Mouse (Mus musculus) liver, embryonic 15.5 days (tissue): ENCODE results near the gene Ntng1. TPM values are rescaled to one million over a fixed set of nuclear protein-coding genes. Genes with fewer than 3 reads are reported as not detected.

ENCODE experiments used
- ATAC-seq: fragments of 200-750 bp; cut with Nextera tagmentation; 2 replicates; pipeline ENCODE4 v1.8.0; 2017; ENCODE audit warnings: moderate number of reproducible peaks, mild to moderate bottlenecking, moderate library complexity; ENCODE audit not compliant: insufficient read depth
- H3K27ac ChIP-seq: fragments of 300-500 bp; sonication (generic); replicated peaks from 2 replicates; pipeline ENCODE4 v1.5.1; 2015; ENCODE audit warnings: mild to moderate bottlenecking, inconsistent platforms
- H3K27me3 ChIP-seq: fragments of 300-500 bp; sonication (generic); 2 replicates; pipeline ENCODE4 v1.6.1; 2015; ENCODE audit warnings: mild to moderate bottlenecking, inconsistent platforms
- H3K36me3 ChIP-seq: fragments of 300-500 bp; sonication (generic); replicated peaks from 2 replicates; pipeline ENCODE4 v1.6.1; 2015; ENCODE audit warnings: moderate library complexity, mild to moderate bottlenecking, inconsistent platforms
- H3K4me1 ChIP-seq: fragments of 300-500 bp; sonication (generic); replicated peaks from 2 replicates; pipeline ENCODE4 v1.6.1; 2015; ENCODE audit warnings: inconsistent platforms
- H3K4me2 ChIP-seq: fragments of 300-500 bp; sonication (generic); 2 replicates; pipeline ENCODE4 v1.6.1; 2015; ENCODE audit warnings: moderate library complexity, mild to moderate bottlenecking, inconsistent platforms
- H3K4me3 ChIP-seq: fragments of 300-500 bp; sonication (generic); replicated peaks from 2 replicates; pipeline ENCODE4 v1.5.1; 2015; ENCODE audit warnings: mild to moderate bottlenecking, inconsistent platforms
- H3K9ac ChIP-seq: fragments of 300-500 bp; sonication (generic); 2 replicates; pipeline ENCODE4 v1.6.1; 2015; ENCODE audit warnings: moderate library complexity, mild to moderate bottlenecking, inconsistent platforms
- H3K9me3 ChIP-seq: fragments of 300-500 bp; sonication (generic); replicated peaks from 2 replicates; pipeline ENCODE4 v1.6.1; 2016; ENCODE audit warnings: inconsistent platforms
- WGBS: fragments of 180-500 bp; shearing (Covaris S2); methylation state at CpG from one replicate; pipeline ENCODE4 v1.1.7; 2015; ENCODE audit warnings: mixed read lengths; ENCODE audit not compliant: insufficient replicate concordance; 5-methylcytosine and 5-hydroxymethylcytosine counted together
- polyA plus RNA-seq: library from polyadenylated mRNA; unstranded; fragments of >200 nt; fragmentation: Nextera tagmentation; extraction: Ambion mirVana; gene quantifications from 2 replicates; pipeline ENCODE4 v1.2.1, GENCODE M21; 2015

The Ntng1 gene
- polyA plus RNA-seq, 1 experiment from 2014 or later: 0.24 TPM

- Histone ChIP-seq H3K9ac (no peak overlapping the region), H3K9me3 (no peaks in the 10 kb centered on the region)
- no peak for ATAC-seq
These were observed 159.7 kb downstream of the Ntng1 start for GRCm38 (mm10) chr3:109984086-109984485.

DNA sequence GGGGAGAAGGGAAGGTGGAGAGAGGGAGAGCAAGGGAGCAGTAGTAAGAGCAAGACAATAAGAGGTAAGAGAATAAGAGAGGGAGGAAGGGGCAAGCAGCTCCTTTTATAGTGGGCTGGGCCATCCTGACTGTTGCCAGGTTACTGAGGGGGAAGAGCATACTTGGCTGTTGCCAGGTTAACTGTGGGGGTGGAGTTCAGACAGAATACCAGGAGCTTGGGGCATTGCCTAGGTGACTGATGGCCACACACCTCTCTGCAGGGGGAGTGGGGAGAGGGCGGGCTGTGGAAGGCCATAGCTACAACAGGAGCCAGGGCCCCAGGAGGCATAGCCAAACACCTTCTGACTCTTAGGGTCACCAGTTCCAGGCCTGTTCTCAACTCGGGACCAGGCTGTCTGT is 166.2 kb downstream of the Ntng1 start:
- H3K36me3 ChIP-seq: no peaks in the 10 kb centered on the region
- no peak overlapping the region for H3K4me3 ChIP-seq
- H3K9ac ChIP-seq: no peak overlapping the region
- H3K27ac ChIP-seq: no peak overlapping the region
- 45% methylated on average over 2 of the region's 2 CpGs for WGBS
- H3K4me2 ChIP-seq: no peak overlapping the region
- H3K4me1 ChIP-seq: no peaks in the 10 kb centered on the region
- H3K9me3 ChIP-seq: no peaks in the 10 kb centered on the region
- no peak for ATAC-seq
- H3K27me3 ChIP-seq: no peaks in the 10 kb centered on the region

More at GRCm38 (mm10) chr3:109984086-109984485, 159.7 kb downstream of the Ntng1 start:
- Histone ChIP-seq H3K4me2 (no peak overlapping the region), H3K36me3 (no peaks in the 10 kb centered on the region), H3K4me3 (no peak overlapping the region), H3K4me1 (no peaks in the 10 kb centered on the region), H3K27ac (no peak overlapping the region), H3K27me3 (no peaks in the 10 kb centered on the region)
- 55% methylated on average over 2 of the region's 2 CpGs for WGBS

DNA sequence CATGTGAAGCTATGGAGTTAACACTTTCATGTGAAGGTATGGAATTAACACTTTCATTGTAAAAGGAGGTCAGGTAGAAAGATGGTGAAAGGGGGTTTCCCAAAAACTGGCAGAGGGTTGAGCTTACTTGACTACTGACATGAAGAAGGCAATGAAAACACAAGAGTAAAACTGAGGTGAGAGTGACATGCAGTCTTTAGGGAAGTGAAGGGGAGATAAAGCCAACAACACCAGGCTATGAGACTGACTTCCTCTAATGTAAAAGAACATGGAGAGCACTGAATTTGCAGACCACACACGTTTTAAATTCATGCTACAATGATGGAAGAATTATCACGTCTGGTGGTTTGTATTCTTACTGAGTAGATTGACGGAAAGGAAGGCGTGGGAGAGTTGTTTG is 168.7 kb downstream of the Ntng1 start:
- no peak overlapping the region for H3K27ac ChIP-seq
- H3K4me2 ChIP-seq: no peak overlapping the region
- H3K4me1 ChIP-seq: no peaks in the 10 kb centered on the region
- no peak overlapping the region for H3K4me3 ChIP-seq
- H3K9me3 ChIP-seq: no peaks in the 10 kb centered on the region
- 50% methylated on average over 4 of the region's 4 CpGs for WGBS
- H3K27me3 ChIP-seq: no peaks in the 10 kb centered on the region
- H3K9ac ChIP-seq: no peak overlapping the region
- ATAC-seq: no peak
- no peaks in the 10 kb centered on the region for H3K36me3 ChIP-seq

DNA sequence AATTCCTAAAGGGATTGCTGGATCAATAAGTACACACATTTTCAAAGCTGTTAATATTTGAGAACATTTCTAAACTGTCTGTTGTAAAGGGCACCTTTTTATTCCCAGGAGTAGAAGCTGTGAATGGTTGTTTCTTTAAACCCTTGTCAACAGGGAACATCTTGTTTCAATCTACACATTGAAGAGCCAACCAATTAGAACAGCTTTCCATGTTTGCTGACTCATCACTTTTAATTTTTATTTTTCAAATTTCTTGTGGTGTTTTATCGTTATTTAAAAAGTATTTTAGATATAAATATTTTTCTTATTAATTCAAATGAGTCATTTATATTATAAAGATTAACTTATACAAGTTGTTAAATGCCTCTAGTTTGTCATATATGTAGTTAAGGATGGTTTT is 172.3 kb downstream of the Ntng1 start:
- no peak for ATAC-seq
- no peaks in the 10 kb centered on the region for H3K4me1 ChIP-seq
- no peak overlapping the region for H3K4me2 ChIP-seq
- no peak overlapping the region for H3K4me3 ChIP-seq
- H3K36me3 ChIP-seq: no peaks in the 10 kb centered on the region
- no peaks in the 10 kb centered on the region for H3K27me3 ChIP-seq
- H3K27ac ChIP-seq: no peak overlapping the region
- no peaks in the 10 kb centered on the region for H3K9me3 ChIP-seq
- 37% methylated on average over 1 of the region's 1 CpGs for WGBS
- no peak overlapping the region for H3K9ac ChIP-seq

DNA sequence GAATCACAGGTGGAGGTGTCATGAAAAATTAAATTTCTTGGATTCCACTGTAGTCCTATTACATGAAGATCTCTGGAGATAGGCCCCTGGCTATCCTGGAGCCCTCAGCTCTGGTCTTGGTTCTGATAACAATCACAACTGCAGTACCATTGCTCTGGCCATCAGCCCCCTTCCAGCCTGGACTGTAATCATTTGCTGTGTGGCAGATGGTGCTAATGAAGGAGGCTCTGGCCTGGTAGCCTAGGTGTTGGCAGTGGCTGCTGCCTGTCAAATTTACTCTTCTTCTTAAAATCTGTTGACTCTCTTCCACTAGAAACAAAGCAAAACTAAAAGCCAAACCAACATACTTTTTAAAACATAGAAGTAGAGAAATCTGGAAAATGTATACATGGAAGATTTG is 173.6 kb downstream of the Ntng1 start:
- H3K9ac ChIP-seq: no peak overlapping the region
- H3K36me3 ChIP-seq: no peaks in the 10 kb centered on the region
- no peak for ATAC-seq
- no peak overlapping the region for H3K4me3 ChIP-seq
- H3K27me3 ChIP-seq: no peaks in the 10 kb centered on the region
- H3K4me1 ChIP-seq: no peaks in the 10 kb centered on the region
- no peaks in the 10 kb centered on the region for H3K9me3 ChIP-seq
- H3K4me2 ChIP-seq: no peak overlapping the region
- no peak overlapping the region for H3K27ac ChIP-seq

- H3K36me3 ChIP-seq: no peaks in the 10 kb centered on the region
- H3K9me3 ChIP-seq: no peaks in the 10 kb centered on the region
- H3K27me3 ChIP-seq: no peaks in the 10 kb centered on the region
- H3K9ac ChIP-seq: no peak overlapping the region
- no peak for ATAC-seq
- H3K4me1 ChIP-seq: no peaks in the 10 kb centered on the region
- 57% methylated on average over 2 of the region's 2 CpGs for WGBS
- H3K4me3 ChIP-seq: no peak overlapping the region
- no peak overlapping the region for H3K4me2 ChIP-seq
- H3K27ac ChIP-seq: no peak overlapping the region
These were observed 181.2 kb downstream of the Ntng1 start for GRCm38 (mm10) chr3:109962631-109963030.

DNA sequence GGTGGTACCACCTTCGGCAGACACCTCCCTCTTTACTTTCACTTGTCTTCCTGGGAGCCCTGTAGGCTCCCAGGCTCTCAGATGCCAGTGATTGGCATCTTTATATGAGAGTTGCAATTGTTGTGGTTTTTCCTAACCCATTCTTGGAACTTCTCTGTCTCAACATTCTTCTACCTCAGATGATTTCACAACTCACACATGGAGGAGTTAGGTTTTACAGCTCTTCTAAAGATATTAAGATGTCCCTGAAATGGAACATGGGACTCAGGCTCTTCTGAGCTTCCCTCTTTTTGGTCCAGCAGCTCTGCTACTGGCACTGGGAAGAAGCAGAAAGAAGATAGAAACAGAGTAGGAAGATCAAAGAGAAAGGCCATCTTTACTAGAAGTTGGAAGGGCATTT is 200.9 kb downstream of the Ntng1 start:
- no peaks in the 10 kb centered on the region for H3K9me3 ChIP-seq
- no peak overlapping the region for H3K4me3 ChIP-seq
- H3K36me3 ChIP-seq: no peaks in the 10 kb centered on the region
- no peaks in the 10 kb centered on the region for H3K4me1 ChIP-seq
- no peak overlapping the region for H3K4me2 ChIP-seq
- ATAC-seq: no peak
- WGBS: 56% methylated on average over 1 of the region's 1 CpGs
- no peak overlapping the region for H3K27ac ChIP-seq
- no peak overlapping the region for H3K9ac ChIP-seq
- H3K27me3 ChIP-seq: no peaks in the 10 kb centered on the region

GRCm38 (mm10) chr3:109937634-109938033 is 206.2 kb downstream of the Ntng1 start:
- ATAC-seq: no peak
- no peaks in the 10 kb centered on the region for H3K4me1 ChIP-seq
- H3K4me3 ChIP-seq: no peak overlapping the region
- no peak overlapping the region for H3K4me2 ChIP-seq
- no peaks in the 10 kb centered on the region for H3K9me3 ChIP-seq
- WGBS: 73% methylated on average over 2 of the region's 2 CpGs
- H3K27ac ChIP-seq: no peak overlapping the region
- H3K27me3 ChIP-seq: no peaks in the 10 kb centered on the region
- H3K36me3 ChIP-seq: no peaks in the 10 kb centered on the region
- H3K9ac ChIP-seq: no peak overlapping the region

DNA sequence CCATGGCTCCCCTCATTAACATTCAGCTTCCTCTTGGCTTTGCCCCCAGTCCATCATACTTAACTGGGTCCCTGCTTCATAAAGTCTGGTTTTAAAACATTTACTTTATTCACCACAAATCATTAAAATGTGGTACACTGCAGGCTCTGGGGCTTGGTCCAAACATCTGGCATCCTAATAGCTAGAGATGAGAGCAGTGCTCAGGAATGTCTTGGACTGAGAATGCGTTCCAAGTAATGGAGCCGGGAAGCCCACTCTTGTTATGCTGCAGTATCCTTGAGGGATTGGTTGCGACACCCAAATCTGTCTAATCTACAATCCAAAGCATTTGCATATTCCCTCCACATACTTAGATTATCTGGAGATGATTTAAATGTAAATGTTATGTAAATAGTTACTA is 207.5 kb downstream of the Ntng1 start:
- Histone ChIP-seq H3K9ac (no peak overlapping the region), H3K27me3 (no peaks in the 10 kb centered on the region), H3K27ac (no peak overlapping the region), H3K36me3 (no peaks in the 10 kb centered on the region), H3K9me3 (no peaks in the 10 kb centered on the region), H3K4me3 (no peak overlapping the region), H3K4me1 (no peaks in the 10 kb centered on the region), H3K4me2 (no peak overlapping the region)
- ATAC-seq: no peak
- WGBS: 71% methylated on average over 3 of the region's 3 CpGs

DNA sequence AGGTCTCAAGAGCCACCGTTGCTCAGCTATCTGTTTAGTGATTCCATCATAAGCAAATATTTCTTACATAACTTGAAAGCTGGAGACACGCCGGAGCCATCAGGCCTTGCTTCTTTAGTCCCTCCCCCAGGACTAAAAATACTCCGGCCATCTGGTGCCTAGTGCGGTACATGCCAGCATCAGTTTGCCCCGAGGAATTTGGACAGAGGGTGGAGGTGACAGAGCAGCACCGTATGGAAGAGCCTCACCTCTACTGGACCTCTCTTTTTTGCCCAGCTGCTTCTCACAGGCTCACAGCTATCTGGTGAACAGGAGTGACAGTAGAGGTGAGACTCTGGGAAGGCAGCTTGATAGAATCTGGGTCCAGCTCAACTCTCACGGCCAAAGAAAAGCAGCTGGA is 211.6 kb downstream of the Ntng1 start:
- H3K9ac ChIP-seq: no peak overlapping the region
- H3K9me3 ChIP-seq: no peaks in the 10 kb centered on the region
- H3K4me3 ChIP-seq: no peak overlapping the region
- H3K36me3 ChIP-seq: no peaks in the 10 kb centered on the region
- no peaks in the 10 kb centered on the region for H3K4me1 ChIP-seq
- no peak overlapping the region for H3K27ac ChIP-seq
- no peak overlapping the region for H3K4me2 ChIP-seq
- ATAC-seq: no peak
- 60% methylated on average over 8 of the region's 8 CpGs for WGBS
- no peaks in the 10 kb centered on the region for H3K27me3 ChIP-seq

GRCm38 (mm10) chr3:109931021-109931420 is 212.8 kb downstream of the Ntng1 start:
- H3K4me1 ChIP-seq: no peaks in the 10 kb centered on the region
- no peak for ATAC-seq
- no peak overlapping the region for H3K9ac ChIP-seq
- no peak overlapping the region for H3K4me3 ChIP-seq
- no peaks in the 10 kb centered on the region for H3K36me3 ChIP-seq
- no peak overlapping the region for H3K27ac ChIP-seq
- 62% methylated on average over 5 of the region's 5 CpGs for WGBS
- no peak overlapping the region for H3K4me2 ChIP-seq
- no peaks in the 10 kb centered on the region for H3K27me3 ChIP-seq
- H3K9me3 ChIP-seq: no peaks in the 10 kb centered on the region

DNA sequence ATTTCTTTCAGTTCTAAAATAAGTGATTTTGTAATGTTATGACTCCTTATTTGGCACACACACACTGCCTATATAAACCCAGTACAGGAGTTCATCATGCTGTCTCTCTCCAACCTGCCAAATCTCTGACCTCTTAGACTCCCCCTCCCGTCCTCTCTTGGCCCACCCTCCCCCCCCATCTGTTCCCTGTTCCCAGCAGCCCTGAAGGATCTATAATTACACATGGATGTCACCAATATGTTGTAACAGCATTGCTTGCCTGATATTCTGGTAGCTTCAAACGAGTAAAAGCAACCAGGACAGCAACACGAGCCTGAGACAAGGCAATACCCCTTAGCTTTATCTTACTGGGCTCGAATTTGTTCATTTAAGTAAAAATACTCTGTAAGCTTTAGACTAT is 220.0 kb downstream of the Ntng1 start:
- H3K9ac ChIP-seq: no peak overlapping the region
- H3K27ac ChIP-seq: no peak overlapping the region
- no peaks in the 10 kb centered on the region for H3K4me1 ChIP-seq
- H3K9me3 ChIP-seq: no peaks in the 10 kb centered on the region
- H3K4me3 ChIP-seq: no peak overlapping the region
- H3K27me3 ChIP-seq: no peaks in the 10 kb centered on the region
- H3K4me2 ChIP-seq: no peak overlapping the region
- H3K36me3 ChIP-seq: no peaks in the 10 kb centered on the region
- no peak for ATAC-seq
- 36% methylated on average over 4 of the region's 4 CpGs for WGBS
